Mouse (Mus musculus) spleen, postnatal 36 days (tissue): ENCODE measurements around the gene Crmp1.
A peak's percentile ranks its signal among the peaks of the same experiment; 100 is the strongest.

ENCODE experiments used
- DNase-seq, 2 experiments: peaks; one replicate each; pipeline ENCODE4 v3.0.0; 2022; ENCODE audit warnings: low spot score in 2 of 2, mixed read lengths in 1 of 2

The Crmp1 gene

DNA sequence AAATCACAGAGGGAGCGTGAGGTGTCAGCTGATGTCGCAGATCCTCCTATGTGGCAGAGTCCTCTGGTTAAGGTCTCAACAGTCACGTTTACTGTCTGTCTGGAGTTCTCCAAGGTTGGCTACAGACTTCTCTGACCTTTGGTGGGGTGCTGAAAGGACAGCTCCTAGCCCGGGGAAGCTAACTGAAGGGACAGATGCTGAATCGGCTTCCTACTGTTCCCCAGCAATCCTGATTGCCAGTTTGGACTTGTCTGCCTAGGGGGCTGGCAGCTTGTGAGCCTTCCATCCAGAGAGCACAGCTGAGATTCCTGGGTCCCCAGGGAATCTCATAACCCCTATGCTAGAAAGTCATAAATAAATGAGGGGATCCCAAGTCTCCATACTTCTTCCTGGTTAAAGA lies 1.2 kb upstream of the Crmp1 start:
- no peak for DNase-seq

DNA sequence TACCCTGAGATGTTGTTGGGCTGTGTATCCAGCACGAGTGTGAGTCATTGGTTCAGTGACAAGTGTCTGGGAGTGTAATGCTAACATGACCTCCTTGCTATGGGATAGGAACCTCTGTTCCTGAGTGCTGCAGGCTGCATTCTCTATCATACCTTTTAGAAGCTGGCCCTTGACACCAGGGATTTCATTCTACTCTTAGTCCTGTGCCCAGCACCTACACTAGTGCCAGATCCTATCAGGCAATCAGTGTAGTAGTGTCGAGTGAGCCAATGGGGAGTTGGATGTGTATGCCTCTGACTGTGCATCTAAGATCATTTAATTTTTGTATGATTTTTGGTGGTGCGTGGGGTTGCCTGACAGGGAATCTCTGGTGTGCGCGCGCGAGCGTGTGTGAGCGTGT lies 516 bp upstream of the Crmp1 start:
- no peak for DNase-seq

DNA sequence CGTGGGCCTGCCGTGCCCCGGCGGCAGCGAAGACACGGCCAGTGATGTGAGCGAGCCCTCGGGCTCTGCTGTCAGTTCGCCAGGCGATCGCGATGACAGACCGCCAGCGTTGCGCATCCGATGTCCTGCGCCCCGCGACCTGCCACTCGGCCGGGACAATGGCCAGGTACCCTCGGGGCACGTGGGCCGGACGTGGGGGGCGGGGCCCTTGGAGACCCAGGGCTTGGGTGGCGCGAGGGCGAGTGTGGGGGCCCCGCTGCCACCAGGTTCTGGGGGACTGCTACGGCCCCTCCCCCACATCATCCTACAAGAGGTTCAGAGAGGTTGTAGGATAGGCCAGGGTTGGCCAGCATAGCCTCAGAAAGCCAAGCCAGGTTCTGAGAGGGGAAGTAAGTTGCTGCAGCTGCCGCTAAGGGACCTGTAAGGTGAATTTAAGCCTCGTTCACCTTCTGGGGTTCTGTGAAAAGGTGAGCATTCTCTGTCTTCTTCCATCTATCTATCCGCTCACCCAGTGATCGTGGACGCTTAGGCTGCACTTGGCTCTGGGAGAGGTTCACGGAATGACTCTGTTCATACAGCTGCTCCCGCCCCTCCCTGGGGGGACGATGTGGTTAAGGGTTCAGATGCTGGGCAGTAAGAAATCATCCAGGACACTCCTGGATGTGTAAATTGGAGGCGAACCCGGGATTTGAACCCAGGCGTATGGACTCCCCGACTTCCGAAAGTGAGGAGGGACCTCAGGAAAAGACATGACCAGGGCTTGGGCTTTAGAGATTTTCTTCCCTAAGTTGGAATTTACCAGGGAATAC lies 824 bp downstream of the Crmp1 start:
- DNase-seq, result no peak

DNA sequence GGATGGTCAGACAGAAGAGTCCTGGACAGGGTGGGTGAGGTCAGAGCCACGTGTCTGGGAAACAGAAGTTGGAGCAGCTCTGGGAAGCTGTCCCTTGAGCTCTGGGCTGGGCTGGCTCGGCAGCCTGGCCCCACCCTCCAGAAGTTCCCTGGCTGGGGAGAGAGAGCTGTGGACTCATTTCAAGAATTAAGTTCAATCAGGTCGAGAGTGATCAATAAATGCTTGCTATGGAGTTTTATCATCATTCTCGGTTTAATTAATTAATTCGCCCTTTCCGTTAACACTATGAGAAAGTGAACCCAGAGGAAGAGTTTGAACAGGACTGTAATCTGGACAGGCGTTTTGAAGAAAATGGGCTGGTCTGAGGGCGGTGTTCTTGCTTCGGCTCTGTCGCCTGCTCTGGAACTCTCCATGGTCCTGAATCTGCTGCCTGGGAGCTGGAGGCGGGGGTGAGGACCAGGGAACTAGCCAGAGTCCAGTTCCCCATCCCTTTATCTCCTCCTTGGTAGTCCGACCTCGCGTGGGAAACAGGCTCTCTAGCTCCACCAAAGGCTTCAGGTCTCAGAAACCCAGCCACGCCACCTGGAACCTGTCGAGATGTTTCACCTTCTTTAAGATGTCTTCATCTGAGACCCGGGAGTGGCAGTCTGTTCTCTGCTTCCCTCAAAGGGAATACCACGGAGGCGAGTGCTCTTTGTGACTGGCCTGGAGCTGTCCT lies 1.6 kb downstream of the Crmp1 start:
- peak in 1 of 2 experiments; percentile 3 for DNase-seq

DNA sequence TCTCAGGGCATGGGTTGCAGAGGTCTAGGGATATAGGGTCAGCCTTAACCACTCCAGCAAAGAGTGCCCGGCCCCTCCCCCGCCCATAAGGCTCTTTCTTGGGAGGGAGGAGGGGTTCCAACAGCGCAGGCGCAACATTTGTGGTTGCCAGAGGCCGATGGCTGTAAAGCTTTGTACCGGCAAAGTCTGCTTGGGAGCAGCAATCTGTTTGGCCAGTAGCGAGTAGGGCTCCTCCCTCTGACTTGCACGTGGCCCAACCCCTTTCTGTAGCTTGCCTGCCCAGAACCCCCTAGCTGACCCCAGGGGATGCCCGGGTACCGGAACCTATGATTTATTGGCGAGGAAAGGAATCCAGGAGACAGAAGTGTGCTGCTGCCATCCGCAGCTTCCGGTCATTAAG lies 2.4 kb downstream of the Crmp1 start:
- no peak for DNase-seq

GRCm38 (mm10) chr5:37244666-37245242 lies 3.0 kb downstream of the Crmp1 start:
- no peak for DNase-seq

DNA sequence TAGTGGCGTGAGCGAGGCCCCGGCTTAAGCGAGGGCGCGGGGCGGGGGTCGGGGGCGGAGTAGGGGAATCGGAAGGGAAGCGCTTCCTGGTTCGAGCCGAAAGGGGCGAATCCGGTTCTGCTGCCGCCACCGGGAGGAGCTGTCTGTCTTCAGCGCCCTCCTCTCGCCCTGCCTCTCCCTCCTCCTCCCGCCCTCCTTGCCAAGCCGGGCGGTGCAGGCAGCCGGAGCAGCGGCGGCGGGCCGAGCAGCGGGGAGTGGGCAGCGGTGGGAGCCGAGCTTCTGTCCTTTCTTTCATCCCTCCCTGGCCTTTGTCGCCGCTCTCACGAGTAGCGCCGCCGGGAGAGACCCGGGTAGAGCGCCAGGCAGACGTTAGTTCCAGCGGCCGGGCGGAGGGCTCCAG lies 3.9 kb downstream of the Crmp1 start:
- peak in 1 of 2 experiments; percentile 6 for DNase-seq

- DNase-seq, result peak in 1 of 2 experiments; percentile 3
These were observed 4.6 kb downstream of the Crmp1 start for GRCm38 (mm10) chr5:37246138-37246910.

DNA sequence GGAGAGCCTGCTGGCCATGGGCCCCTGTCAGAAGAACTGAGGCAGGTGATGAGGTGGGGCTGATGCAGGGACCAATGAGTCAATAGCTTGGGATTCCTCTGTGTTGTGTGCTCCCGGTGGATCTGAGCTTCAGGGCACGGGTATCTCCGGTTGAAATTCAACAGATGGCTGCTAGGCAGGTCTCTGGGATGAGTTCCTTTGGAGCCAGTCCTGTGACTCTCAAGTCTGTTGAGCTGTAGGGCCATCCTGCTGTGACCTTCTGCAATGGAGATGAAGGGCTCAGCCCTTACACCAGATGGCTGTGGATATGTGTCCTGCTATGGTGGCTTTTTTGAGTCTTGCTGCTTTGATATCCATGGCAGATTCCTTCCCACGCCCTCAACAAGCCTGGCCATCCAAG lies 5.7 kb downstream of the Crmp1 start:
- DNase-seq, result no peak

DNA sequence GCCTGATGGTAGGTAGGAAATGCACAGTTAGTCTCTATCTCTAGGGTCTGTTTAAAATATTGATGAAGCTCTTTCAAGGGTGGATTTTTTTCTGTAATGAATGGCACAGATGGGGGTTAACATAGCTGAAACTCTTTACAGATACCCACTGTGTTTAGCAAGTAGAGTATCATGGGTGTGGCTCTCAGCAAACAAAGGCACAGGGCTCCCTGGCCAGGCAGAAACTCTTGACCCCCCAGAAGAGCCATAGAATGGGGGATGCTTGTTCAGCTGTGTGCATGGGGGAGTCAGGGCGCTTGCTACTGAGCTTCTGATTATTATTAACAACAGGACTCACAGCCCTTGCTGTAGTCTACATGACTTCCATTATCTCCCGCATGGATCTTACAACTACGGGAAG lies 7.1 kb downstream of the Crmp1 start:
- DNase-seq, result no peak

GRCm38 (mm10) chr5:37251596-37251995 lies 9.9 kb downstream of the Crmp1 start:
- no peak for DNase-seq

- DNase-seq, result no peak
These were observed 10.5 kb downstream of the Crmp1 start for GRCm38 (mm10) chr5:37252101-37252804.

GRCm38 (mm10) chr5:37254523-37254922 lies 12.8 kb downstream of the Crmp1 start:
- DNase-seq, result no peak

DNA sequence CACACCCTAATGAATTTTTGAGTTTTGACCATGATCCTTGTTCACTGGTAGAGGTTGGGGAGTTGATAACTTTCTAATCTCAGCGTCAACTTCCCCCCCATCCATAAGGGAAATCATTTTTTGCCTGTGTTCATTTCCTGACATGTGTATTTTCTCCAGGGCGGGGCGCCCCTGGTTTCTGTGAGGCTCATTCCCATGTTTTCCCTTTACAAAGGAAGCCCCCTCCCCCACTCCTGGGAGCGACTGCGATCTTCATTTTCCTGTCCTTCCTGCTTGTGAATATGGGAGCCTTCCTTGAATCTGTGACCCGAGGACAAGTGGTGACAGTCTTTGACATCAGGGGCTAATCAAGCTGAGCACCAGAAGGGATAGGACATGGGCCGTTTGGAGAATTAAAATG lies 15.1 kb downstream of the Crmp1 start:
- DNase-seq, result no peak

GRCm38 (mm10) chr5:37257243-37257642 lies 15.5 kb downstream of the Crmp1 start:
- DNase-seq, result no peak

DNA sequence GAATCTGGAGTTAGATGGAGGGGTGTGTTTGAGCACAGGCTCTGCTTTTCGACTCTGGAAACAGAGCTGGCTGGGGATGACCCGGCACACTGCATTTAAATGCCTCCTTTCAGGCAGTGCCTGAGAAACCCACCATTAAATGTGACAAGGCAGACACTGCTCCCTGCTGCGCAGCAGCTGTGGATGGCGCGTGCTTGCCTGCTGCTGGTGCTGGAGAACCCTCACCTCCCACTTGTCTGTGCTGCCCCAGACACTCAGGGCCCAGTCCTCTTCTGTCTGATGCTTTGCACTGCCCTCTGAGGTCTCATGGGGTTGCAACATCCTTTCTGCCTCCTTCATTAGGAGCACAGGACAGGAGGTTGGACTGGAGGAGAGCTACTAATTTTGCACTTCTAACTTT lies 20.0 kb downstream of the Crmp1 start:
- no peak for DNase-seq

GRCm38 (mm10) chr5:37263816-37264215 lies 22.1 kb downstream of the Crmp1 start:
- DNase-seq, result no peak

DNA sequence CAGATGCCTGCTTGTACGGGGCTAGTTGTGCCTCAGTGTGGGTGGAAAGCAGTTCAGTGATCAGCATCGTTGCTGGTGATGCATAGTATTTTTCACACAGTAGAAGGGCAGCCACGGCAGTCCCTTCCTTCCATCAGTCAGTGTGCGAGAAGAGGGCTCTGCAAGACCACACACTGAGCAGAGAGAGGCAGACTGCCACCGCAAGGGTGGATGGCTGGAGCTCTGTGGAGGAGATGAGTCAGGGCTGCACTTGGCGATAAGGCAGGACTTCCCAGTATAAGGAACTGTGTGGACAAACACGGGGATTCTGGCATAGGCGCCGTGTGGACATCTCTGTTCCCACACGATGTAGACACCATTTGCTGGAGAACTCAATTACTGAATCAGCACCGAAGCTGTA lies 39.3 kb downstream of the Crmp1 start:
- DNase-seq, result no peak

DNA sequence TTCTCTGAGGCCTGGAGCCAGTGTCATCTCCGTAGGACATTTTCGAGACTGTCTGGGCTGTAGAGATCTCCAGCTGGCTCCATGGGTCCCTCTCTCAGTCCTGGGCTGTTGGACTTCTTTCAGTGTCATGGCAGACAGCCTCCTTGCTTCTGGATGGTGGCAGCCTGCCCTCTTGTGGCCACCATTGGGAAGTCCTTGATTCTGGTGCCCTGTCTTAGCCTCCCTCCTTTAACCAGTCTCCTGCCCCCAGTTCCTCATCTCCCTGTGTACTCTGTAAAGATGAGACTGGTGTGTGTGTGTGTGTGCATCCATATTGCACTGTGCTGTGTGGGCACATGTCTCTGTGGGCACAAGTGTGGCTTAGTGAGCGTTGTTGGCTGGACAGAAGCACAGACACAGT lies 46.6 kb downstream of the Crmp1 start:
- no peak for DNase-seq

- no peak for DNase-seq
These were observed 47.5 kb downstream of the Crmp1 start for GRCm38 (mm10) chr5:37289236-37289635.

GRCm38 (mm10) chr5:37290983-37291382 lies 49.2 kb downstream of the Crmp1 start:
- DNase-seq, result no peak

- no peak for DNase-seq
These were observed 55.0 kb downstream of the Crmp1 start for GRCm38 (mm10) chr5:37296717-37297116.
